Mouse (Mus musculus): ENCODE data around the gene Tlk1. TPM values are rescaled to one million over a fixed set of nuclear protein-coding genes. Genes with fewer than 3 reads are reported as not detected.

Gene Tlk1
- polyA plus RNA-seq, 1 experiment: 52.2 TPM

GRCm38 (mm10) chr2:70672476-70672875 is 153.1 kb downstream of the Tlk1 start:
- Histone ChIP-seq H3K27ac (ENCODE audit: insufficient read depth, low read depth, low read length) (no peak overlapping the region), H3K4me3 (ENCODE audit: insufficient read depth, low read length) (no peak overlapping the region), H3K4me1 (ENCODE audit: control insufficient read depth, insufficient read depth, low read length) (peaks cover 25% of the 10 kb centered on the region)
- TF ChIP-seq POLR2A (IDR thresholded peaks at IDR 0.05; ENCODE audit: borderline replicate concordance, low read depth, low read length) (no peak), CTCF (IDR thresholded peaks at IDR 0.05; ENCODE audit: low read depth, low read length) (no peak)

- Histone ChIP-seq H3K4me1 (ENCODE audit: control insufficient read depth, insufficient read depth, low read length) (peaks cover 29% of the 10 kb centered on the region), H3K27ac (ENCODE audit: insufficient read depth, low read depth, low read length) (no peak overlapping the region), H3K4me3 (ENCODE audit: insufficient read depth, low read length) (no peak overlapping the region)
- TF ChIP-seq CTCF (IDR thresholded peaks at IDR 0.05; ENCODE audit: low read depth, low read length) (no peak), POLR2A (IDR thresholded peaks at IDR 0.05; ENCODE audit: borderline replicate concordance, low read depth, low read length) (no peak)
Observed at GRCm38 (mm10) chr2:70669896-70670295, 155.6 kb downstream of the Tlk1 start.

- TF ChIP-seq POLR2A (IDR thresholded peaks at IDR 0.05; ENCODE audit: borderline replicate concordance, low read depth, low read length) (no peak), CTCF (IDR thresholded peaks at IDR 0.05; ENCODE audit: low read depth, low read length) (no peak)
- Histone ChIP-seq H3K4me3 (ENCODE audit: insufficient read depth, low read length) (no peak overlapping the region), H3K4me1 (ENCODE audit: control insufficient read depth, insufficient read depth, low read length) (peaks cover 29% of the 10 kb centered on the region), H3K27ac (ENCODE audit: insufficient read depth, low read depth, low read length) (peak overlapping the region; percentile 13; the same call in 1 of the 2 replicates)
Observed at GRCm38 (mm10) chr2:70669241-70669640, 156.3 kb downstream of the Tlk1 start.

GRCm38 (mm10) chr2:70667016-70667415 is 158.5 kb downstream of the Tlk1 start:
- TF ChIP-seq POLR2A (IDR thresholded peaks at IDR 0.05; ENCODE audit: borderline replicate concordance, low read depth, low read length) (no peak), CTCF (IDR thresholded peaks at IDR 0.05; ENCODE audit: low read depth, low read length) (no peak)
- Histone ChIP-seq H3K4me3 (ENCODE audit: insufficient read depth, low read length) (no peak overlapping the region), H3K4me1 (ENCODE audit: control insufficient read depth, insufficient read depth, low read length) (peaks cover 34% of the 10 kb centered on the region), H3K27ac (ENCODE audit: insufficient read depth, low read depth, low read length) (no peak overlapping the region)

GRCm38 (mm10) chr2:70663764-70664163 is 161.8 kb downstream of the Tlk1 start:
- TF ChIP-seq CTCF (IDR thresholded peaks at IDR 0.05; ENCODE audit: low read depth, low read length): no peak
- TF ChIP-seq POLR2A (IDR thresholded peaks at IDR 0.05; ENCODE audit: borderline replicate concordance, low read depth, low read length): no peak
- Histone ChIP-seq H3K27ac (ENCODE audit: insufficient read depth, low read depth, low read length) (no peak overlapping the region), H3K4me3 (ENCODE audit: insufficient read depth, low read length) (no peak overlapping the region), H3K4me1 (ENCODE audit: control insufficient read depth, insufficient read depth, low read length) (peaks cover 24% of the 10 kb centered on the region)

Other genes with a start within 250 kb of the Tlk1 start
- 51.7 and 56.6 TPM in 2 replicates for gene Gorasp2, start 164.2 kb downstream of the Tlk1 start, polyA plus RNA-seq (2012; ENCODE audit: insufficient read depth, insufficient read length, missing spikeins)
- gene Gm26558, start 163.6 kb downstream of the Tlk1 start, polyA plus RNA-seq (2012; ENCODE audit: insufficient read depth, insufficient read length, missing spikeins): not detected in 2 replicates
- 13.0 and 16.2 TPM in 2 replicates for gene Dcaf17, start 229.6 kb upstream of the Tlk1 start, polyA plus RNA-seq (2012; ENCODE audit: insufficient read depth, insufficient read length, missing spikeins)
- 12.8 and 16.6 TPM in 2 replicates for gene Mettl8, start 229.9 kb upstream of the Tlk1 start, polyA plus RNA-seq (2012; ENCODE audit: insufficient read depth, insufficient read length, missing spikeins)